Mouse (Mus musculus) CH12F3 (cell line): ENCODE results near the gene Gm17349.

Experiments
- in situ Hi-C: fragments of 300-500 bp; cut with MboI; formaldehyde crosslinking; loops from 2 replicates; pipeline ENCODE4 v1.14.3; 2020; ENCODE audit warnings: low sequenced_read_pairs

Gm17349 gene

GRCm38 (mm10) chr15:99705440-99706048, at the start of gene Gm17349:
Gm17349 (minus strand) TSS chr15:99705490.
- in situ Hi-C loops, result no loop called here

- in situ Hi-C loops, result no loop called here
Measured at GRCm38 (mm10) chr15:99754204-99754603, 48.9 kb upstream of the Gm17349 start.

GRCm38 (mm10) chr15:99740229-99740628, 34.9 kb upstream of the Gm17349 start:
- in situ Hi-C loops, result no loop called here

GRCm38 (mm10) chr15:99736675-99737074, 31.4 kb upstream of the Gm17349 start:
- in situ Hi-C loops, result no loop called here

- in situ Hi-C loops, result no loop called here
Measured at GRCm38 (mm10) chr15:99735631-99736030, 30.3 kb upstream of the Gm17349 start.

- in situ Hi-C loops, result no loop called here
Measured at GRCm38 (mm10) chr15:99733186-99733585, 27.9 kb upstream of the Gm17349 start.

- in situ Hi-C loops, result no loop called here
Measured at GRCm38 (mm10) chr15:99731678-99732077, 26.4 kb upstream of the Gm17349 start.

GRCm38 (mm10) chr15:99731167-99731566, 25.9 kb upstream of the Gm17349 start:
- in situ Hi-C loops, result no loop called here

- in situ Hi-C loops, result loop anchor here (10.0 kb wide), 1 partner anchor 166 kb away; no protein-coding TSS in a partner anchor
Measured at GRCm38 (mm10) chr15:99729056-99729783, 23.9 kb upstream of the Gm17349 start.

GRCm38 (mm10) chr15:99728211-99728610, 22.9 kb upstream of the Gm17349 start:
- in situ Hi-C loops, result loop anchor here (10.0 kb wide), 1 partner anchor 167 kb away; no protein-coding TSS in a partner anchor

- in situ Hi-C loops, result loop anchor here (10.0 kb wide), 1 partner anchor 167 kb away; no protein-coding TSS in a partner anchor
Measured at GRCm38 (mm10) chr15:99727525-99727924, 22.2 kb upstream of the Gm17349 start.

- in situ Hi-C loops, result loop anchor here (10.0 kb wide), 1 partner anchor 168 kb away; no protein-coding TSS in a partner anchor
Measured at GRCm38 (mm10) chr15:99727039-99727438, 21.7 kb upstream of the Gm17349 start.

GRCm38 (mm10) chr15:99726549-99726948, 21.3 kb upstream of the Gm17349 start:
- in situ Hi-C loops, result loop anchor here (10.0 kb wide), 1 partner anchor 168 kb away; no protein-coding TSS in a partner anchor

GRCm38 (mm10) chr15:99725341-99726155, 20.3 kb upstream of the Gm17349 start, which contains the start of gene Cox14:
Cox14 (plus strand) TSS chr15:99725618.
- in situ Hi-C loops, result loop anchor here (10.0 kb wide), 1 partner anchor 169 kb away; no protein-coding TSS in a partner anchor

- in situ Hi-C loops, result loop anchor here (10.0 kb wide), 1 partner anchor 170 kb away; no protein-coding TSS in a partner anchor
Measured at GRCm38 (mm10) chr15:99724292-99725021, 19.2 kb upstream of the Gm17349 start.

GRCm38 (mm10) chr15:99723515-99724291, 18.4 kb upstream of the Gm17349 start:
- in situ Hi-C loops, result loop anchor here (10.0 kb wide), 1 partner anchor 171 kb away; no protein-coding TSS in a partner anchor

GRCm38 (mm10) chr15:99723120-99723514, 17.8 kb upstream of the Gm17349 start:
- in situ Hi-C loops, result loop anchor here (10.0 kb wide), 1 partner anchor 172 kb away; no protein-coding TSS in a partner anchor

- in situ Hi-C loops, result loop anchor here (10.0 kb wide), 1 partner anchor 173 kb away; no protein-coding TSS in a partner anchor
Measured at GRCm38 (mm10) chr15:99721921-99722743, 16.8 kb upstream of the Gm17349 start.
